Mouse (Mus musculus) limb, embryonic 14.5 days (tissue): ENCODE results near the gene Zfp473. TPM values are rescaled to one million over a fixed set of nuclear protein-coding genes. Genes with fewer than 3 reads are reported as not detected.
"Not testable (repeated sequence)": the region's sequence is repeated elsewhere in the genome, so short reads cannot be mapped to it uniquely, and the experiment has no call there.

Experiments used
- ATAC-seq: fragments of 200-750 bp; cut with Nextera tagmentation; 2 replicates; pipeline ENCODE4 v1.8.0; 2017; ENCODE audit warnings: low read depth, moderate number of reproducible peaks, moderate TSS enrichment; ENCODE audit not compliant: low FRiP score
- DNase-seq: peaks from one replicate; pipeline ENCODE4 v3.0.0-alpha.2; 2015; ENCODE audit warnings: low spot score
- H3K27ac ChIP-seq: fragments of 300-500 bp; sonication (generic); replicated peaks from 2 replicates; pipeline ENCODE4 v1.5.1; 2014; ENCODE audit warnings: low read depth, mild to moderate bottlenecking, low read length, moderate library complexity, mixed read lengths
- H3K27me3 ChIP-seq: fragments of 300-500 bp; sonication (generic); 2 replicates; pipeline ENCODE4 v1.6.1; 2014; ENCODE audit warnings: low read length, mixed read lengths; ENCODE audit not compliant: control insufficient read depth, insufficient read depth
- H3K36me3 ChIP-seq: fragments of 300-500 bp; sonication (generic); 2 replicates; pipeline ENCODE4 v1.6.1; 2014; ENCODE audit warnings: mild to moderate bottlenecking, low read length, moderate library complexity, mixed read lengths; ENCODE audit not compliant: control insufficient read depth, insufficient read depth
- H3K4me1 ChIP-seq: fragments of 300-500 bp; sonication (generic); 2 replicates; pipeline ENCODE4 v1.6.1; 2014; ENCODE audit warnings: antibody characterized with exemption, low read length, mixed read lengths; ENCODE audit not compliant: control insufficient read depth, insufficient read depth
- H3K4me2 ChIP-seq: fragments of 300-500 bp; sonication (generic); replicated peaks from 2 replicates; pipeline ENCODE4 v1.6.1; 2014; ENCODE audit warnings: low read depth, mild to moderate bottlenecking, low read length, moderate library complexity; ENCODE audit not compliant: severe bottlenecking
- H3K4me3 ChIP-seq: fragments of 300-500 bp; sonication (generic); replicated peaks from 2 replicates; pipeline ENCODE4 v1.5.1; 2014; ENCODE audit warnings: low read length
- H3K9ac ChIP-seq: fragments of 300-500 bp; sonication (generic); 2 replicates; pipeline ENCODE4 v1.6.1; 2014; ENCODE audit warnings: mild to moderate bottlenecking, low read depth, low read length, moderate library complexity; ENCODE audit not compliant: severe bottlenecking
- H3K9me3 ChIP-seq: fragments of 300-500 bp; sonication (generic); 2 replicates; pipeline ENCODE4 v1.6.1; 2016; ENCODE audit warnings: low read length; ENCODE audit not compliant: control insufficient read depth
- POLR2A ChIP-seq: fragments of 200-500 bp; IDR thresholded peaks from 2 replicates; pipeline ENCODE4 v1.8.0; 2012; ENCODE audit warnings: inconsistent platforms, mild to moderate bottlenecking, moderate library complexity, borderline replicate concordance; ENCODE audit not compliant: insufficient read depth, insufficient read length; ENCODE audit errors: extremely low read depth
- WGBS: fragments of 180-500 bp; shearing (Covaris S2); extraction: QIAGEN DNeasy Blood & Tissue Kit; methylation state at CpG from one replicate; pipeline ENCODE4 v1.1.7; 2014; 5-methylcytosine and 5-hydroxymethylcytosine counted together
- polyA plus RNA-seq, 2 experiments: library from polyadenylated mRNA; depleted of rRNA in 1 of 2; stranded (reverse) in 1 of 2; unstranded in 1 of 2; fragments of >200 nt; fragmentation: Nextera tagmentation in 1 of 2; extraction: Ambion mirVana in 1 of 2; gene quantifications; 2 replicates each; pipeline versions ENCODE4 v1.2.1 to v1.2.3; 2012 to 2014

Zfp473 gene
- 1.1 and 1.6 TPM in 2 replicates for polyA plus RNA-seq (2012; rRNA removed)
- polyA plus RNA-seq (2014; fragmentation: Nextera tagmentation; extraction: Ambion mirVana), result 1.4 and 1.7 TPM in 2 replicates

- 79% methylated on average over 1 of the region's 1 CpGs for WGBS
Observed at GRCm38 (mm10) chr7:44750950-44751349, at the start of gene Zfp473. Gene Zfp473 (minus strand): TSS chr7:44751050.

GRCm38 (mm10) chr7:44792781-44793180, 41.9 kb upstream of the Zfp473 start:
- Histone ChIP-seq H3K9ac (no peak overlapping the region), H3K27ac (no peak overlapping the region), H3K36me3 (no peaks in the 10 kb centered on the region), H3K4me2 (no peak overlapping the region), H3K9me3 (no peaks in the 10 kb centered on the region), H3K27me3 (no peaks in the 10 kb centered on the region), H3K4me1 (no peaks in the 10 kb centered on the region), H3K4me3 (no peak overlapping the region)
- no peak for TF ChIP-seq POLR2A
- DNase-seq (no peak), ATAC-seq (no peak)
- WGBS, result 83% methylated on average over 6 of the region's 6 CpGs

More at GRCm38 (mm10) chr7:44750950-44751349, at the start of gene Zfp473:
- not testable (repeated sequence) for DNase-seq, H3K9me3 ChIP-seq, H3K27ac ChIP-seq, H3K4me3 ChIP-seq, H3K9ac ChIP-seq, H3K27me3 ChIP-seq, ATAC-seq, H3K4me2 ChIP-seq
- Histone ChIP-seq H3K4me1 (peaks cover 13% of the 10 kb centered on the region), H3K36me3 (peaks cover 39% of the 10 kb centered on the region)

- ATAC-seq (no peak), DNase-seq (no peak)
- TF ChIP-seq POLR2A, result no peak
- no peak overlapping the region for H3K27ac ChIP-seq
- no peaks in the 10 kb centered on the region for H3K4me1 ChIP-seq
- H3K4me2 ChIP-seq, result no peak overlapping the region
- H3K27me3 ChIP-seq, result no peaks in the 10 kb centered on the region
- H3K4me3 ChIP-seq, result no peak overlapping the region
- WGBS, result 58% methylated on average over 4 of the region's 4 CpGs
- no peaks in the 10 kb centered on the region for H3K36me3 ChIP-seq
- no peaks in the 10 kb centered on the region for H3K9me3 ChIP-seq
- no peak overlapping the region for H3K9ac ChIP-seq
Observed at GRCm38 (mm10) chr7:44790066-44790465, 39.2 kb upstream of the Zfp473 start.

- WGBS, result 65% methylated on average over 3 of the region's 3 CpGs
- DNase-seq, result no peak
- no peak for ATAC-seq
Observed at GRCm38 (mm10) chr7:44789531-44789930, 38.7 kb upstream of the Zfp473 start.

GRCm38 (mm10) chr7:44780101-44780500, 29.3 kb upstream of the Zfp473 start:
- H3K4me1 ChIP-seq, result no peaks in the 10 kb centered on the region
- no peak overlapping the region for H3K27ac ChIP-seq
- 84% methylated on average over 8 of the region's 8 CpGs for WGBS
- no peaks in the 10 kb centered on the region for H3K27me3 ChIP-seq
- no peak for TF ChIP-seq POLR2A
- no peaks in the 10 kb centered on the region for H3K9me3 ChIP-seq
- no peak overlapping the region for H3K4me3 ChIP-seq
- ATAC-seq (no peak), DNase-seq (no peak)
- H3K36me3 ChIP-seq, result peaks cover 13% of the 10 kb centered on the region; the same call in 1 of the 2 replicates
- H3K9ac ChIP-seq, result no peak overlapping the region
- H3K4me2 ChIP-seq, result no peak overlapping the region

More at GRCm38 (mm10) chr7:44789531-44789930, 38.7 kb upstream of the Zfp473 start:
- Histone ChIP-seq H3K36me3 (no peaks in the 10 kb centered on the region), H3K9me3 (no peaks in the 10 kb centered on the region), H3K27me3 (no peaks in the 10 kb centered on the region), H3K4me1 (no peaks in the 10 kb centered on the region), H3K27ac (no peak overlapping the region), H3K4me2 (no peak overlapping the region), H3K9ac (no peak overlapping the region), H3K4me3 (no peak overlapping the region)
- no peak for TF ChIP-seq POLR2A
